Mouse (Mus musculus) lung, postnatal 10 days (tissue): ENCODE measurements around the gene Hsdl1.

Experiments used
- DNase-seq: peaks from one replicate; pipeline ENCODE4 v3.0.0; 2021

Gene Hsdl1

GRCm38 (mm10) chr8:119516674-119517073 is 58.3 kb downstream of the Hsdl1 start:
- DNase-seq, result no peak

- DNase-seq, result no peak
Observed at GRCm38 (mm10) chr8:119515767-119516166, 59.2 kb downstream of the Hsdl1 start.

DNA sequence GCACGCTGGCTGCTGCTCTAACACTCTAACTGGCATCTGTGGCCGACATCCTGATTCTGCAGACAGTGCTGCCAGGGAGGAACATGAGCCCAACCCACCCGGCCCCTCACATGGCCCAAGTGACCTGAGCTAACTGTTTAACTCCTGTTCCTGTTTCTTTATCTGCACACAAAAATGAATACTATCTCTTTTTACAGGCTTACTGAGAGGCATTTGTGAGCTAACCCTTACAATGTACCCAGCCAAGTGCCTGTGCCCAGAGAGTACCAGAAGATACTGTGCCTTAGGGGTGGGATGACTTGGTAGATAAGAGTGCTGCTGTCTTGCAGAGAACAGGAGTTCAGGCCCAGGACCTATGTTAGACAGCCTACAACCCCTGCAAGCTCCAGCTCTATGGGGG is 60.0 kb downstream of the Hsdl1 start:
- DNase-seq, result no peak

DNA sequence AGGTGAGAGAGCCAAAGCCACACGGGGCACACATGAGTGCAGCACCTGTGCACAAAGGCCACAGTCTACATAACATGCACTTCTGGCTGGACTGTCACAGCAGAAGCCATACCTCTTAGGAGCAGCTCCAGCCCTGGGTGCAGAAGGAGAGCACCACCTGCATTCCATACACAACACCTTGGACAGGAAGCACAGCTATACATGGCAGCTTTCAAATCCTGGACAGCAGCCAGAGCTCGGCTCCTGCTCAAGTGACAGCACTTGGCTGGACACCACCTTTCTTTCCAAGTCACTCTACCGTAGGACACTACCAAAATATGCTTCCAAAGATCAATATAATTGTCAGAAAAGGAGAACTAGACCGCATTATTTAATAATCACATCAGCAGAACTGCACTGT is 61.6 kb downstream of the Hsdl1 start:
- DNase-seq, result no peak
